In the genomic region with DNA sequence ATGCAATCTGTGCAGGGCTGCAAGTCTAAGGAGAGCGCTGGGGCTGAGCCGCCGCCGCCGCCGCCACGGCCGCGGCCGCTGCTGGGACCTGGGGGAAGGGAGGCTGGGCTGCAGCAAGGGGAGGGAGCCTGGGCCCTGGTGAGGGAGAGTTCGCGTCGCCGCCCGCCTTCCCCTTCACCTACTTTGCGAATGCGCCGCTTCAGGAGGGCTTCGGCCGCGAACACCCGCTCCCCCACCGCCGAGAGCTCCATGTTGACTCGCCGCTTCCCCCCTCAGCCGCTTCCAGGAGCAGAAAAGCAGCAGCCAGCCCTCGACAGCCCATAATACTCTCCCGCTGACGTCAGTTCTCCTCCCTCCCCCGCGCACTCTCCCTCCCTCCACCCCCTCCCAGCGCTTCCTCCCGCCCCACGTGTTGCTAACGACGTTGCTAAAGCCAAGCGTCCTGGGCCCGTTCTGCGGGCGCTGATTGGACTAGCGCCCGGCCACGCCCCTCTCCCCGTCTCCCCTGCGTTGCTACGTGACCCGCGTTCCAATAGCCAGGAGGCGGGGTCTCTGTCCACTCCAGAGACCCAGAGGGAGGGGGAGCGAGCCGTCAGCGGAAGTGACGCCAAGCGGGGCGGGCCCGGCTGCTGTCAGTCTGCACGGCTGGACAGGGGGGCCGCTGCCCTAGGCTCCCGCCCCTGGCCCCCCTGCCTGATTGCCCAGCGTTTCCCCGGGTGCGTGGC, we compare ENCODE assay signal across 8 mouse cellular contexts. TPM values are rescaled to one million over a fixed set of nuclear protein-coding genes. Genes with fewer than 3 reads are reported as not detected.
DNase-seq lines count a peak whose midpoint lies in the region; ATAC-seq and TF ChIP-seq lines count a peak whose summit lies in the region.

TSS of gene Cbx8 (minus strand) at position 370 of the 725 bp plus-strand sequence.

- TF ChIP-seq EP300 in CH12.LX (IDR thresholded peaks at IDR 0.05; ENCODE audit: low read length), result no peak
- no peak for TF ChIP-seq EP300 in heart, postnatal 0 days (IDR thresholded peaks at IDR 0.05; ENCODE audit: low read depth)

- H3K9ac ChIP-seq in CH12.LX (ENCODE audit: insufficient read depth, low read depth), result peak within 1 kb of the TSS; percentile 94
- peak within 1 kb of the TSS; percentile 86 for H3K9ac ChIP-seq in forebrain, embryonic 11.5 days (ENCODE audit: low read length)
- H3K9ac ChIP-seq in heart, postnatal 0 days (replicated peaks; ENCODE audit: low read depth, low read length), result peak within 1 kb of the TSS; percentile 68
- peak within 1 kb of the TSS; percentile 70 for H3K9ac ChIP-seq in liver, embryonic 16.5 days (ENCODE audit: low read depth, low read length)
- H3K9ac ChIP-seq in neural tube, embryonic 13.5 days, result peak within 1 kb of the TSS; percentile 92

- H3K27ac ChIP-seq in CH12.LX (ENCODE audit: insufficient read depth, low read depth), result peak within 1 kb of the TSS; percentile 43
- peak within 1 kb of the TSS; percentile 64; the same call in 1 of the 2 replicates for H3K27ac ChIP-seq in forebrain, embryonic 11.5 days (ENCODE audit: low read depth, low read length)
- H3K27ac ChIP-seq in heart, postnatal 0 days (ENCODE audit: low read depth), result peak within 1 kb of the TSS; percentile 85
- no peak within 1 kb of the TSS for H3K27ac ChIP-seq in liver, embryonic 16.5 days (ENCODE audit: low read length)
- H3K27ac ChIP-seq in neural tube, embryonic 13.5 days (replicated peaks), result peak within 1 kb of the TSS; percentile 94
- H3K27ac ChIP-seq in testis, adult 2 months (ENCODE audit: control insufficient read depth, insufficient read depth, low read depth, low read length), result peak within 1 kb of the TSS; percentile 21; the same call in 1 of the 2 replicates

- TF ChIP-seq CTCF in CH12.LX (conservative IDR thresholded peaks at IDR 0.05 in 1 of 2, IDR thresholded peaks at IDR 0.05 in 1 of 2; ENCODE audit: low read depth in 2 of 2, low read length in 2 of 2), result no peak
- no peak for TF ChIP-seq CTCF in heart, postnatal 0 days (IDR thresholded peaks at IDR 0.05; ENCODE audit: low read depth)
- TF ChIP-seq CTCF in testis, adult 2 months (IDR thresholded peaks at IDR 0.05; ENCODE audit: control insufficient read depth, insufficient read depth, insufficient replicate concordance, low read depth, low read length), result no peak

- peak; percentile 89 for TF ChIP-seq POLR2A in CH12.LX (IDR thresholded peaks at IDR 0.05; ENCODE audit: low read depth, low read length)
- no peak; the same call in 1 of the 2 replicates for TF ChIP-seq POLR2A in testis, adult 2 months (IDR thresholded peaks at IDR 0.05; ENCODE audit: control insufficient read depth, low read depth, low read length)

- TF ChIP-seq RAD21 in CH12.LX (IDR thresholded peaks at IDR 0.05; ENCODE audit: low read depth, low read length), result no peak

- under 1% methylated on average over 52 of the region's 63 CpGs for WGBS in forebrain, embryonic 11.5 days
- WGBS in heart, postnatal 0 days, result 1% methylated on average over 55 of the region's 63 CpGs
- WGBS in liver, embryonic 16.5 days (ENCODE audit: insufficient replicate concordance), result under 1% methylated on average over 47 of the region's 63 CpGs
- under 1% methylated on average over 50 of the region's 63 CpGs for WGBS in neural tube, embryonic 13.5 days

- H3K4me2 ChIP-seq in CH12.LX (ENCODE audit: insufficient read depth, low read depth, poor library complexity, severe bottlenecking), result peak within 1 kb of the TSS; percentile 94
- peak within 1 kb of the TSS; percentile 98 for H3K4me2 ChIP-seq in forebrain, embryonic 11.5 days (ENCODE audit: low read depth, low read length, severe bottlenecking)
- H3K4me2 ChIP-seq in heart, postnatal 0 days (ENCODE audit: low read depth, low read length), result peak within 1 kb of the TSS; percentile 96
- H3K4me2 ChIP-seq in liver, embryonic 16.5 days (ENCODE audit: low read depth, low read length), result peak within 1 kb of the TSS; percentile 90
- peak within 1 kb of the TSS; percentile 93 for H3K4me2 ChIP-seq in neural tube, embryonic 13.5 days

- dilution Hi-C loops in CH12.LX (cut with MboI; ENCODE audit: extremely low pct_ligation_motif_present, extremely low pct_unique_long_range_greater_than_20kb, low sequenced_read_pairs), result no loop called here

- DNase-seq in CH12.LX (ENCODE audit: extremely low read depth), result peak; percentile 100
- DNase-seq in c-Kit-positive CD71-positive TER-119-negative erythroid progenitor cells, embryonic 14.5 days (ENCODE audit: low read depth), result peak; percentile 96
- peak; percentile 100 for DNase-seq in forebrain, embryonic 11.5 days (ENCODE audit: low spot score)
- peak; percentile 98 for DNase-seq in heart, postnatal 0 days (ENCODE audit: low spot score)
- peak; percentile 99 to 100 for DNase-seq in kidney, postnatal 4 days

- peaks cover 44% of the 10 kb centered on the region for H3K27me3 ChIP-seq in CH12.LX (replicated peaks)
- peaks cover 76% of the 10 kb centered on the region for H3K27me3 ChIP-seq in forebrain, embryonic 11.5 days (ENCODE audit: control insufficient read depth, insufficient read depth, low read length)
- peaks cover 65% of the 10 kb centered on the region for H3K27me3 ChIP-seq in heart, postnatal 0 days (ENCODE audit: control insufficient read depth, insufficient read depth, low read length)
- peaks cover 97% of the 10 kb centered on the region for H3K27me3 ChIP-seq in liver, embryonic 16.5 days (ENCODE audit: control insufficient read depth, insufficient read depth, low read depth, low read length)
- peaks cover 83% of the 10 kb centered on the region for H3K27me3 ChIP-seq in neural tube, embryonic 13.5 days
- peaks cover 5% of the 10 kb centered on the region for H3K27me3 ChIP-seq in testis, adult 2 months (ENCODE audit: control insufficient read depth, insufficient read depth, low read length)

- H3K4me3 ChIP-seq in CH12.LX (replicated peaks in 1 of 3; ENCODE audit: low read depth in 2 of 3, low read length in 2 of 3, poor library complexity in 1 of 3), result peak within 1 kb of the TSS; percentile 66 to 88 (median 77)
- peak within 1 kb of the TSS; percentile 75 for H3K4me3 ChIP-seq in forebrain, embryonic 11.5 days (ENCODE audit: low read depth, low read length)
- H3K4me3 ChIP-seq in heart, postnatal 0 days (ENCODE audit: low read depth, low read length), result peak within 1 kb of the TSS; percentile 74
- H3K4me3 ChIP-seq in liver, embryonic 16.5 days (ENCODE audit: low read depth, low read length), result peak within 1 kb of the TSS; percentile 64
- H3K4me3 ChIP-seq in neural tube, embryonic 13.5 days, result peak within 1 kb of the TSS; percentile 74
- peak within 1 kb of the TSS; percentile 84 for H3K4me3 ChIP-seq in testis, adult 2 months (ENCODE audit: control insufficient read depth, low read depth, low read length)

- H3K4me1 ChIP-seq in CH12.LX (ENCODE audit: control insufficient read depth in 1 of 2, insufficient read depth in 2 of 2), result peaks cover 4 to 40% of the 10 kb centered on the region in 2 experiments; a peak in 3 of 4 replicates
- peaks cover 46% of the 10 kb centered on the region for H3K4me1 ChIP-seq in forebrain, embryonic 11.5 days (replicated peaks; ENCODE audit: control insufficient read depth, insufficient read depth, low read length)
- peaks cover 15% of the 10 kb centered on the region for H3K4me1 ChIP-seq in heart, postnatal 0 days (ENCODE audit: control insufficient read depth, insufficient read depth)
- peaks cover 24% of the 10 kb centered on the region for H3K4me1 ChIP-seq in liver, embryonic 16.5 days (ENCODE audit: control insufficient read depth, low read depth, low read length)
- peaks cover 75% of the 10 kb centered on the region for H3K4me1 ChIP-seq in neural tube, embryonic 13.5 days (replicated peaks)
- H3K4me1 ChIP-seq in testis, adult 2 months (ENCODE audit: control insufficient read depth, insufficient read depth, low read length), result peaks cover 46% of the 10 kb centered on the region

- peak; percentile 91 for ATAC-seq in forebrain, embryonic 11.5 days (replicated peaks; ENCODE audit: low FRiP score)
- peak; percentile 96 for ATAC-seq in heart, postnatal 0 days (ENCODE audit: insufficient read depth, low read depth)
- peak; percentile 92 for ATAC-seq in liver, embryonic 16.5 days (ENCODE audit: low read depth)
- peak; percentile 92 for ATAC-seq in neural tube, embryonic 13.5 days (ENCODE audit: low read depth)

- H3K79me2 ChIP-seq in CH12.LX (replicated peaks; ENCODE audit: control insufficient read depth, extremely low read depth, insufficient read depth, poor library complexity, severe bottlenecking), result no peaks in the 10 kb centered on the region; the same call in none of the 2 replicates

- in situ Hi-C loops in CH12.LX (cut with MboI; ENCODE audit: low pct_ligation_motif_present, low pct_unique_long_range_greater_than_20kb, low sequenced_read_pairs), result no loop called here

- H3K36me3 ChIP-seq in CH12.LX (replicated peaks in 1 of 2; ENCODE audit: control insufficient read depth in 1 of 2, insufficient read depth in 1 of 2, low read length in 1 of 2), result peaks cover 15 to 27% of the 10 kb centered on the region in 2 experiments
- no peaks in the 10 kb centered on the region for H3K36me3 ChIP-seq in forebrain, embryonic 11.5 days (ENCODE audit: control insufficient read depth, insufficient read depth, low read length)
- H3K36me3 ChIP-seq in heart, postnatal 0 days (replicated peaks; ENCODE audit: control insufficient read depth, insufficient read depth, low read length), result peaks cover 8% of the 10 kb centered on the region
- H3K36me3 ChIP-seq in liver, embryonic 16.5 days (ENCODE audit: control insufficient read depth, insufficient read depth), result no peaks in the 10 kb centered on the region
- H3K36me3 ChIP-seq in neural tube, embryonic 13.5 days, result peaks cover 8% of the 10 kb centered on the region
- H3K36me3 ChIP-seq in testis, adult 2 months (ENCODE audit: control insufficient read depth, insufficient read depth, low read length), result no peaks in the 10 kb centered on the region

- peaks cover 6% of the 10 kb centered on the region for H3K9me3 ChIP-seq in CH12.LX (replicated peaks; ENCODE audit: low read length)
- no peaks in the 10 kb centered on the region for H3K9me3 ChIP-seq in forebrain, embryonic 11.5 days (ENCODE audit: control insufficient read depth, low read length)
- H3K9me3 ChIP-seq in heart, postnatal 0 days (replicated peaks; ENCODE audit: control insufficient read depth, low read length), result no peaks in the 10 kb centered on the region
- H3K9me3 ChIP-seq in liver, embryonic 16.5 days (replicated peaks; ENCODE audit: control insufficient read depth, low read length), result no peaks in the 10 kb centered on the region
- H3K9me3 ChIP-seq in neural tube, embryonic 13.5 days, result no peaks in the 10 kb centered on the region

RNA-seq across cellular contexts. Expression of gene Cbx8, which starts in this region (rescaled TPM):
- 8.5 and 10.2 TPM in 2 replicates for total RNA-seq in CH12.LX (2012; rRNA removed)
- 6.2 and 7.7 TPM in 2 replicates for total RNA-seq in CH12.LX (2014; rRNA removed)
- 6.0 and 7.5 TPM in 2 replicates for polyA plus RNA-seq in CH12.LX (2012; ENCODE audit: insufficient read length, low read depth)
- polyA plus RNA-seq in forebrain, embryonic 11.5 days (2014; fragmentation: Nextera tagmentation; extraction: Ambion mirVana), result 9.5 and 11.2 TPM in 2 replicates
- 1.6 and 3.2 TPM in 2 replicates for total RNA-seq in heart, postnatal 0 days (2014; rRNA removed; ENCODE audit: low replicate concordance)
- 5.1 and 7.0 TPM in 2 replicates for polyA plus RNA-seq in heart, postnatal 0 days (2015; fragmentation: Nextera tagmentation; extraction: Ambion mirVana)
- polyA plus RNA-seq in liver, embryonic 16.5 days (2015; fragmentation: Nextera tagmentation; extraction: Ambion mirVana), result 3.0 and 3.1 TPM in 2 replicates
- polyA plus RNA-seq in neural tube, embryonic 13.5 days (2015; fragmentation: Nextera tagmentation; extraction: Ambion mirVana), result 7.0 and 8.5 TPM in 2 replicates
- 0.53 and 0.79 TPM in 2 replicates for polyA plus RNA-seq in testis, adult 2 months (2012; rRNA removed)
